Mouse (Mus musculus) heart, adult 9 months (tissue): Measurements from ENCODE around the gene Kit.

Experiments used
- DNase-seq, 2 experiments: peaks; one replicate each; pipeline ENCODE4 v3.0.0; 2022; ENCODE audit warnings: low spot score in 2 of 2

Kit gene

GRCm38 (mm10) chr5:75589552-75590346, 15.0 kb downstream of the Kit start:
- DNase-seq: no peak

DNA sequence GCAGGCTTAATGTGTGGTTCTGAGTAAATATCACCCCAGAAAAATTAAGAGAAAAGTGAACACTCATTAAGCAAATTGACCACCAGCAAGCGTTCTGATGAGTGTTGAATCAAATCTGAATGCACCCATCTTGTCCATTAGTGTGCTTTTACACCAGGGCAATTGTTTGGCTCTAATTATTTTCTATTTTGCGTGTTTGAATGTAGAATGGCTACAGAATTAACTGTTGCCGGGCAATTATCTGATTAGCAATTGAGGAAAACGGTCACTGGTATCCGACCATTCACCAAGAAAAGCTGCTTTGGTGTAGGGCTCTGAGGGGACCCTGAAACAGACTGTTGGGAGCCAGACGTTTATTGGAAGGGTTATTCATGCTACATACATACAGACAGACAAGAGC, 16.2 kb downstream of the Kit start:
- DNase-seq: no peak

GRCm38 (mm10) chr5:75591567-75591966, 16.9 kb downstream of the Kit start:
- no peak for DNase-seq

DNA sequence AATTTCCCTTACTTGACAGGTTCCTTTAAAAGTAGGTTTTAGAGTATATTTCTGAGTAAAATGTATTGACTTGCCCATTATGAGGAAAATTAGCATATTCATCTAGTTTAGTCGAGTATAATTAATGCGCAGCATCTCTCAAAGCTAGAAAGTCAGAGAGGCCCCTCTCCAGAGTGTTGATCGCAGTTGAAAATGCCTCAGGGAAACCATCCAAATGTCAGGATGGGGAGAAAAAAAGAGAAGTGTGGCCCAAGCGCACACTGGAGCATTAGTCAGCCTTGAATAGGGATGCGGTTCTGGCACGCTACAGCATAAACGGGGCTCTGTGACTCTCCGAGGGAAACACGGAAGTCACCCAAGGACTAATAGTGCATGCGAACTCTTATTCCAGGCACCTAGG, 20.6 kb downstream of the Kit start:
- no peak for DNase-seq

- no peak for DNase-seq
Measured at GRCm38 (mm10) chr5:75596211-75596610, 21.5 kb downstream of the Kit start.

DNA sequence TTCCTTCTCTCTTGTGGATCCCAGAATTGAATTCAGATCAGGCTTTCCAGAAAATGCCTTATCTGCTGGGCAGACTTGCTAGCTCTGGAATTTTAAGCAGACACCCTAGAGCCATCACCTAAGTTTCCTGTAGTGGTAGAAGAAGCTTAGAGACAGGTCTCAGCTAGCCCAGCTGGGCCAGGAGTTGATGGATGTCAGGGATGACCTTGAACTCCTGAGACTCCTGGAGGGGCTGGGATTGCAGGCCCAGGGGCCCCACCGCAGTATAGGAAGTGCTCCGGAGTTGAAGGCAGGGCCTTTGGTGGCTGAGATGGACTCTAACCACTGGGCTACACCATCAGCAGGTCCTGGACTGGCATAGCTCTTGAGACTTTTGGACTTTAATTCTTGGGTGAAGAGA, 22.6 kb downstream of the Kit start:
- no peak for DNase-seq

GRCm38 (mm10) chr5:75598491-75598890, 23.8 kb downstream of the Kit start:
- no peak for DNase-seq

DNA sequence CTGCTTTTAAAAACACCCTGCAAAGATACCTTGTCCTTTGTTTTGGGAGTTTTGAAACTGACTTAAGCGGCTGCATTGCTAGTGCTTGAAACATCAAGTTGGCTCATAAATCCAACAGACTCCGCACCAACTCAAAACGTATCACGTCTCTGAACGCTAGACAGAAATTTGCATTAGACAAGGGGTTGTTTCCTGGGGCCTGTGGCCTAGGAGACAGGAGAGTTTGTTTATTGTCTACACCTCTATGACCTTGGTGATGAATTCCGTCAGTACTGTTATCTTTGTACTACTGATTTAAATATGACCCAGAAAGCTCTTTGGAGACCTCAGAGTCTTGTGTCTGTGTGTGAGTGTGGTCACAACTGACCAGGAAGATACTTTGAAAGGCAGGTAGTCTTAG, 25.3 kb downstream of the Kit start:
- no peak for DNase-seq

GRCm38 (mm10) chr5:75604238-75604637, 29.5 kb downstream of the Kit start:
- DNase-seq: no peak

- DNase-seq: peak; percentile 50 to 52
Measured at GRCm38 (mm10) chr5:75606898-75607297, 32.2 kb downstream of the Kit start.

- no peak for DNase-seq
Measured at GRCm38 (mm10) chr5:75607971-75608370, 33.3 kb downstream of the Kit start.

GRCm38 (mm10) chr5:75612380-75612779, 37.7 kb downstream of the Kit start:
- no peak for DNase-seq

GRCm38 (mm10) chr5:75612926-75613325, 38.2 kb downstream of the Kit start:
- no peak for DNase-seq

- DNase-seq: no peak
Measured at GRCm38 (mm10) chr5:75615000-75615571, 40.4 kb downstream of the Kit start.

- no peak for DNase-seq
Measured at GRCm38 (mm10) chr5:75615624-75616023, 40.9 kb downstream of the Kit start.

DNA sequence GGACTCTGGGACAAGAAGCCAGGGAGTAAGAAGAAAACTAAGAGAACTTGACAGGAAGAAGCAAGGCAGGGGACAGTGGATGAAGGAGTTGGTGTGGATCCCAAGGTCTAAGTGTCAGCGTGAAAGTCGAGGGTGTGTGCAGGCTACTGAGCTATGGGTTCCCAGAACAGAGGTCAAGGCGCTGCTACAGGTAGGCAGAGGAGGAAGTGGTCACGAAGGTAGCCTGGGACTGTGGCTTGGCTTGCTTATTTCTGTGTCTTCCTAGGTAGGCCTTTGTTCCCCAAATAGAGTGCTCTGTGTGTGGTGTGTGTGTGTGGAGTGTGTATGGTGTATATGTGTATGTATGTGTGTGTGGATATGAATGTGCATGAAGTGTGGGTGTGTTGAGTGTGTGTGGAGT, 47.7 kb downstream of the Kit start:
- DNase-seq: no peak

GRCm38 (mm10) chr5:75623007-75623406, 48.3 kb downstream of the Kit start:
- no peak for DNase-seq

DNA sequence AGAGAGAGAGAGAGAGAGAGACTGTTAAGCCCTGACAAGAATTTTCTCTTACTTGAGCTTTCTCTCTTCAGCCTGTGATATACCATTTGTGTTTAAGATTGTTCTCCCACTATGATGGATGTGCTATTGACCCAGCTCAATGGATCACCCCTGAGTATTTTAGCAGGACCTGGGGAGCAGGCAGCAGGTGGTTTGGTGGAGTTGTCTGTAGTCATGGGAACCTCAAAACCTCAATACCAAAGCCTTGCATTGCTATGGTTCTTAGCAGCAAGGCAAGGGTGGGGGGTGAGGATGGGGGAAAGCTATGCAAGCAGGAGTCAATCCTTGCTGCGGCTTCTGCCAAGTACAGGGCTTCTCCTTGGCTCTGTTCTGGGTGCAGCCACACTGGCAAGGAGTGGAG, 48.8 kb downstream of the Kit start:
- no peak for DNase-seq

DNA sequence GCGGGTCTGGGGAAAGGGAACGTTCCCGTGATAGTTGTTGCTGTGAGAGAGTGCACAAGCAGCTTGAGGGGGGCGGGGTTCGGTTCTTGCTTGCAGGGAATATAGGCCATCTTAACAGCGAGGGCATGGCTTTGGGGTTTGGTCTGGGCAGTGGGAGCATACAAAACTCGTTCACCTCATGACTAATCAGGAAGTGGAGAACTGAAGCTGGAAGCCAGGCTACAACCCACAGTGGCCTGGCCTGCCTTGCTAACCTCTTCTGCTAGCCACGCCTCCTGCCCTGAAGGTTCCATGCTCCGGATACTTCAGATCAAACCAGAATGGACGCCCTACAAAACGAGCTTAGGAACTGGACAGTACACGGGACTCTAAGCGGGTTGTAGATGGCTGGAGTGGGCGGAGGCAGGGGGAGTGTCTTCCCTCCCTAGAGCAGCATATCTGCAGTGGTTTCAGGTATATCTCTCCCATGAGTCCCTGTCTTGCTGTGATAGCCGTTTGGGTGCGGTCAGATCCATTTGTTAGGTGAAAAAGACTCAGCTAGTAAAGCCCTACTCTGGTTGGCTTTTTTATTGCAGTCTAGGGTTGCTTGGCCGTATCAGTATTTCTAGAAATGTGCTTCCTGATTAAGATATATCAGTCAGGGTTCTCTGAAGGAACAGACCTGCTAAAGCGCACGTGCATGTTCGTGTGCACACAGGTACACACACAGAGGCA, 49.4 kb downstream of the Kit start:
- DNase-seq: no peak

DNA sequence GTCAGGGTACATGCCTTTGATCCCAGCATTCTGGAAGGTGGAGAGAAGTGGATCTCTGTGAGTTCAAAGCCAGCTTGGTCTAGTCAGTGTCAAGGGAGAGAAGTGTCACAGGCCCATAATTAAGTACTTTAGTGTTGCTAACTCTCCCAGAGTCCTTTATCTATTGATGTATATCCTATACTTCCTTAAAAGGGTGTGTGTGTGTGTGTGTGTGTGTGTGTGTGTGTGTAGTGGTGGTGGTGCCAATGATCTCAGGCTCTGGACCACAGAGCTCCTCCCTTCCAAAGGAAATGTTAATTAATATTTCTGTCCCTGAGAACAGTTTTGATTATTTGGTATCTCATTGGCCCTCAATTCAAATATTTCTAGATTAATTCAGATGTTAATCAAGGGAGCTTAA, 50.3 kb downstream of the Kit start:
- no peak for DNase-seq

GRCm38 (mm10) chr5:75626284-75626683, 51.6 kb downstream of the Kit start:
- no peak for DNase-seq

DNA sequence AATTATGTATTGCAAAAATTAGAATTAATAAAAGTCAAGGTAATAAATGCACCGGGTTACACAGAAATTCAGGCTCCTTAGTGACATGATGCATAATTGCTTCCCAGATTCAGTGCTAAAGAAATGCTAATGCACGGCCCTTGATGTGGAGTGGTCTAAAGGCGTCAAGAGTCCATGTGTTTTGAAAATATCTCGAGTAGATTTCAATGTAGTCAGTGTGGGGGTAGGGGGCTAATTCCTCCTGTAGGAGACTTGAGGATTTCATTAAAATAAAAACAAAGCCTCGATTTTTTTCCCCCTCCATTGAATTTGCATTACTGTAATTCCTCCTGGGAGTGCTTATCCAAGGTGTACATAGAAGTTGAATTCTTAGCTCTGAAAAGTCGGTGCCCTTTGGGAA, 52.0 kb downstream of the Kit start:
- no peak for DNase-seq

GRCm38 (mm10) chr5:75632257-75632656, 57.5 kb downstream of the Kit start:
- no peak for DNase-seq
